Mouse (Mus musculus): ENCODE data around the gene Cabin1. TPM values are rescaled to one million over a fixed set of nuclear protein-coding genes. Genes with fewer than 3 reads are reported as not detected.

Cabin1 gene
- polyA plus RNA-seq, 1 experiment from 2014 or later = 29.5 TPM

DNA sequence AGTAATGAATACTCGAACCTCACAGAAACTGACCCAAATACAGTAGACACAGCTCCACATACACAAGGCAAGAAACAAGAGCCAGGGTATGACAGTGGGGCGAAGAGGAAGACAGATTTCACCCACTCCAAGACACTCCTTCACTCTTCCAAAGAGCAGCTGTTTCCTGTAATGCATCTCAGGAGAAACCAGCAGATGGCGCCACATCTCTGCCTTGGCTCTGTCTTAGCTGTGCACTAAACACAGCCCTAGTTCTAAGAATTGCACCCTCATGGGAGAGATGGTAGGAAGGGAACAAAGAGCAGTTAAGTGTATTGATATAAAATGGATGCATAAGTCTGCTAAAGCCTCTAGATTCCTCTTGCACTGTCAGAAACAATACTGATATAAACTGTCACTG lies 20.1 kb downstream of the Cabin1 start:
- Histone ChIP-seq H3K4me2 (ENCODE audit: low read depth) (no peak overlapping the region), H3K9me3 (ENCODE audit: control insufficient read depth, low read length) (no peaks in the 10 kb centered on the region), H3K4me1 (ENCODE audit: control insufficient read depth, insufficient read depth, low read length) (no peaks in the 10 kb centered on the region), H3K27ac (ENCODE audit: low read depth, low read length) (no peak overlapping the region), H3K27me3 (ENCODE audit: control insufficient read depth, insufficient read depth, low read length) (no peaks in the 10 kb centered on the region), H3K9ac (ENCODE audit: low read length) (no peak overlapping the region), H3K4me3 (ENCODE audit: low read depth, low read length) (no peak overlapping the region), H3K36me3 (ENCODE audit: control insufficient read depth, insufficient read depth, low read length) (peaks cover 13% of the 10 kb centered on the region)
- peak; percentile 58; the same call in 1 of the 2 replicates for ATAC-seq (ENCODE audit: insufficient read depth, low FRiP score, low TSS enrichment)
- WGBS = 49% methylated on average over 3 of the region's 3 CpGs
- DNase-seq (ENCODE audit: low spot score) = peak; percentile 77

DNA sequence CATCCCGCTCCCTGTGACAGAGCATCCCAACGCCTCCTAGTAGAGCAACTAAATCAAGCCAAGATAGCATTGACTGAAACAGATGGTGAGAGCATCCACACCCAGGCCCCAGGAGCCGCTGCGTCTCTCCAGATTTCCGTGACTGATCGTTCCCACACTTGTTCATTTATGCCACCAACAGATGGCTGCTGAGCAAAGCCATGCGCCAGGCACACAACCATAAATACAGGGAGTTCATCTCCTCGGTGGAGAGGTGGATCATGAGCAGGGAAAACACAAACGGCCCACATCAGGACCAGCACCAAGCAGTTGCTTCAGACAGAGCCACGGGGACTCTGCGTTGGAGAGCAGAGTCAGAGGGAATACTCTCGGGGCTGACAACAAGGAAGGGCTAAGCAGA lies 20.8 kb downstream of the Cabin1 start:
- 90% methylated on average over 12 of the region's 12 CpGs for WGBS
- no peaks in the 10 kb centered on the region for H3K9me3 ChIP-seq (ENCODE audit: control insufficient read depth, low read length)
- no peak overlapping the region for H3K9ac ChIP-seq (ENCODE audit: low read length)
- no peak overlapping the region for H3K4me2 ChIP-seq (ENCODE audit: low read depth)
- H3K27ac ChIP-seq (ENCODE audit: low read depth, low read length) = no peak overlapping the region
- DNase-seq (ENCODE audit: low spot score) (no peak), ATAC-seq (ENCODE audit: insufficient read depth, low FRiP score, low TSS enrichment) (no peak)
- peaks cover 13% of the 10 kb centered on the region for H3K36me3 ChIP-seq (ENCODE audit: control insufficient read depth, insufficient read depth, low read length)
- no peak overlapping the region for H3K4me3 ChIP-seq (ENCODE audit: low read depth, low read length)
- H3K27me3 ChIP-seq (ENCODE audit: control insufficient read depth, insufficient read depth, low read length) = no peaks in the 10 kb centered on the region
- H3K4me1 ChIP-seq (ENCODE audit: control insufficient read depth, insufficient read depth, low read length) = no peaks in the 10 kb centered on the region

DNA sequence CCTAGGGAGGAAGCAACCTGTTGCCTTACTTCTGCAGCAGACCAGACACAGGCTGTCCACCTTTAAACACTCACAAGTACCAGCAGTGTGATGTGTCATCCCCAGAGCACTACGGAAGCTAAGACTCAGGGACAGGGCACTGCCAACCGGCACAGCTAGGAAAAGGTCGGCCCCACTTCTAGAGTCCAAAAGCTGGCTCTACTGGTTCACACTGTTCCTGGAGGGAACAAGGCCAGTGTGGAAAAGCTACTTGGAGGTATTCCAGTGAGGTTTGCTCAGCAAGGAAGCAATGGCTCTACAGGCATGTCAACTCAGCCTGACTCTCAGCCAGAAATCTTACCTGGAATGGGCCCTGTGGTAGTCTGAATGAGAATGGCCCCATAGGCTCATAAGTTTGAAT lies 23.3 kb downstream of the Cabin1 start:
- WGBS = 95% methylated on average over 3 of the region's 3 CpGs

DNA sequence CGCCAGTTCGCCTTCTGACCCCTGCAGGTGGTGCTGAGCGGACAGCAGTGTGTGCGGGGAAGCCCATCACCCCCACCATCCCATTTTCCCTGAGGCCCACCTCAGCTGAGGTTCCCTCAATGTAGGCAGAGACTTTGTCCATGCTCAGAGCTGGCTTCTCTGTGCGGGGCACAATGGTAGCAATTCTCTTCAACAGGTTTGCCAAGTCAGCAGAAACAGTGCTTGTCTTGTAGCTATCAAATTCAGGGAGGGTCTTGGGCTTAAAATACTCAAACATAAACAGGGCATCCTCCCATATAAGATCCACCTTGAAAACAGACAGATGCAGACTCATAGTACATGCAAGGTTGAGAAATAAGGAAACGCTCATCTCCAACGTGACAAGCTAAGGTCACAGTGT lies 38.7 kb downstream of the Cabin1 start:
- peaks cover 14% of the 10 kb centered on the region for H3K36me3 ChIP-seq (ENCODE audit: control insufficient read depth, insufficient read depth, low read length)
- DNase-seq (ENCODE audit: low spot score) (no peak), ATAC-seq (ENCODE audit: insufficient read depth, low FRiP score, low TSS enrichment) (no peak)
- no peaks in the 10 kb centered on the region for H3K27me3 ChIP-seq (ENCODE audit: control insufficient read depth, insufficient read depth, low read length)
- H3K4me3 ChIP-seq (ENCODE audit: low read depth, low read length) = no peak overlapping the region
- H3K27ac ChIP-seq (ENCODE audit: low read depth, low read length) = no peak overlapping the region
- no peaks in the 10 kb centered on the region for H3K9me3 ChIP-seq (ENCODE audit: control insufficient read depth, low read length)
- H3K9ac ChIP-seq (ENCODE audit: low read length) = no peak overlapping the region
- no peaks in the 10 kb centered on the region for H3K4me1 ChIP-seq (ENCODE audit: control insufficient read depth, insufficient read depth, low read length)
- H3K4me2 ChIP-seq (ENCODE audit: low read depth) = no peak overlapping the region
- 90% methylated on average over 7 of the region's 7 CpGs for WGBS

More for the DNA sequence above, 23.3 kb downstream of the Cabin1 start:
- Histone ChIP-seq H3K9me3 (ENCODE audit: control insufficient read depth, low read length) (no peaks in the 10 kb centered on the region), H3K4me3 (ENCODE audit: low read depth, low read length) (no peak overlapping the region), H3K27ac (ENCODE audit: low read depth, low read length) (no peak overlapping the region), H3K36me3 (ENCODE audit: control insufficient read depth, insufficient read depth, low read length) (peaks cover 9% of the 10 kb centered on the region), H3K27me3 (ENCODE audit: control insufficient read depth, insufficient read depth, low read length) (no peaks in the 10 kb centered on the region), H3K4me2 (ENCODE audit: low read depth) (no peak overlapping the region), H3K9ac (ENCODE audit: low read length) (no peak overlapping the region), H3K4me1 (ENCODE audit: control insufficient read depth, insufficient read depth, low read length) (no peaks in the 10 kb centered on the region)
- ATAC-seq (ENCODE audit: insufficient read depth, low FRiP score, low TSS enrichment) (no peak), DNase-seq (ENCODE audit: low spot score) (no peak)

DNA sequence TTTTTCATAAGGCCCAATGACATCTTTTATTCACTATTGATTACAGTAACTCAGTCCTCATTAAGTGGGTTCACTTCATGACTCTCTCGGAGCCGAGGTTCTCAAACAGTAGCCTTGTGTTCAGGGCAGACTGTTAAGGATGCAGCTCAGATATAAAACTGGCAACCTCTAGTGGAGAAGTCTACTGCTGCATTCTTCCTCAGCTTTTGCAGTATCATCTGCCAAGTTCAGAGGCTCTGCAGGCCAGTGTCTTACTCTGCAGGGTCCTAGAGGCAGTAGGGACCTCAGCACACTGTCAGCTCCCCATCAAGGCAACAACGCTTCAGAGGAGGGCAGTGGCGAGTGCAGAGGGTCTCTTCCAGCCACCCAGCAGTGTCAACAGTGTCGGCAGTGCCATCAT lies 43.9 kb downstream of the Cabin1 start:
- Histone ChIP-seq H3K27ac (ENCODE audit: low read depth, low read length) (no peak overlapping the region), H3K9me3 (ENCODE audit: control insufficient read depth, low read length) (no peaks in the 10 kb centered on the region), H3K4me1 (ENCODE audit: control insufficient read depth, insufficient read depth, low read length) (no peaks in the 10 kb centered on the region), H3K36me3 (ENCODE audit: control insufficient read depth, insufficient read depth, low read length) (peaks cover 13% of the 10 kb centered on the region), H3K27me3 (ENCODE audit: control insufficient read depth, insufficient read depth, low read length) (no peaks in the 10 kb centered on the region), H3K4me3 (ENCODE audit: low read depth, low read length) (no peak overlapping the region), H3K9ac (ENCODE audit: low read length) (no peak overlapping the region), H3K4me2 (ENCODE audit: low read depth) (no peak overlapping the region)
- ATAC-seq (ENCODE audit: insufficient read depth, low FRiP score, low TSS enrichment) = no peak
- DNase-seq (ENCODE audit: low spot score) = no peak
- 90% methylated on average over 5 of the region's 5 CpGs for WGBS

DNA sequence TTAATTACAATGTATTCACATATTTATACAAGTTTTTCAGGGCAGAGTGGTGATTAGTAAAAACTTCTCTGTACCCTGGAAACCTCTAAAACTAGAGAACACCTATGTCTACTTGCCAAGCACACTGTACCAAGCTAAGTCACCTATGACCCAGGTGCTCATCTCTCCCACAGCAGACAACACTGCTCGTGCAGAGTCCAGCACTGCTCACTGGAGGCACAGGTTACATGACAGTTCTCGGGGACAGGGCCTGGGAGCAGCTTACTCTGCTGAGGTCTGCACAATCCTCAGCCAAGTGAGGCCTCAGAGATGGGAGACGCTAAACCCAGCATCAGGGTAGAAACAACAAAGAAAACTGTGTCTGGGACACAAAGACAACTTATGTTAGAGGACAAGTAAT lies 49.3 kb downstream of the Cabin1 start:
- no peaks in the 10 kb centered on the region for H3K9me3 ChIP-seq (ENCODE audit: control insufficient read depth, low read length)
- 86% methylated on average over 3 of the region's 3 CpGs for WGBS
- H3K27ac ChIP-seq (ENCODE audit: low read depth, low read length) = no peak overlapping the region
- no peaks in the 10 kb centered on the region for H3K4me1 ChIP-seq (ENCODE audit: control insufficient read depth, insufficient read depth, low read length)
- H3K9ac ChIP-seq (ENCODE audit: low read length) = no peak overlapping the region
- no peak for ATAC-seq (ENCODE audit: insufficient read depth, low FRiP score, low TSS enrichment)
- no peaks in the 10 kb centered on the region for H3K27me3 ChIP-seq (ENCODE audit: control insufficient read depth, insufficient read depth, low read length)
- H3K4me3 ChIP-seq (ENCODE audit: low read depth, low read length) = no peak overlapping the region
- DNase-seq (ENCODE audit: low spot score) = no peak
- H3K36me3 ChIP-seq (ENCODE audit: control insufficient read depth, insufficient read depth, low read length) = peaks cover 10% of the 10 kb centered on the region
- no peak overlapping the region for H3K4me2 ChIP-seq (ENCODE audit: low read depth)

DNA sequence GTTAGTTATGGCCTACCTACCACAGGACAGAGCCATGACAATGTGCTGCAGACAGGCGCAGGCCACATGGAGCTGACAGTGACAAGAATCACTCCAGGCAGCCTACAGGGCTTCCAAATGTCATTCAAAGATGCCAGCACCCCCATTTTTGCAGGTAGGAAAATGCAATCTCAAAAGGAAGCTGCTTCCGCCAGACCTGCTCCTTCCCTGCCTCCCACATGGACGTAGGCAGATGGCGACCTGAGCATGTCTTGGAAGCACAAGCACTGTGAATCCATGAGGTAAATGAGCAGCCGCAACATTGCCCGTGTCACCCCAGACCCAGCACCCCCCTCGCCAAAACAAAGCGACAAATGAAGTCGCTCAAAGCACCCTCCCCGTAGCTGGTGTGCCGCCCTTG lies 51.1 kb downstream of the Cabin1 start:
- 93% methylated on average over 11 of the region's 11 CpGs for WGBS

DNA sequence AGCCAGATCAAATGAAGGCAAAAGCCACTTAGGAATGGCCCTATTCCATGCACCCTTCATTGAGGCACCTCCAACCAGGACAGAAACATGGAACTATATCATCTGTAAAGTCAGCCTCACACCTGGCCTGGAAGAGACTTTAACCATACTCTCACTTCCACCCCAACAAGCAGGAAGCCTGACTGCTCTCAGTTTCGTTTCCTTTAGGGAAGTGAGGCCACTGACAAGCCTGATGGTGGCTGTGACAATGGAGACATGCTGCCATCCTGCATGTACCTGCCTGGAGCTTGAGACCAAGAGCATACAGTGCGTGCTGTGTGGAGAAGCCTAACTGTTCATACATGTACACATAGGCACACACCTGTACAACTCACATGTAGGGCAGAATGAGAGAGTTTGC lies 53.9 kb downstream of the Cabin1 start:
- no peak for DNase-seq (ENCODE audit: low spot score)
- WGBS = 81% methylated on average over 2 of the region's 2 CpGs
- ATAC-seq (ENCODE audit: insufficient read depth, low FRiP score, low TSS enrichment) = no peak
- no peaks in the 10 kb centered on the region for H3K4me1 ChIP-seq (ENCODE audit: control insufficient read depth, insufficient read depth, low read length)
- H3K27ac ChIP-seq (ENCODE audit: low read depth, low read length) = no peak overlapping the region
- no peaks in the 10 kb centered on the region for H3K9me3 ChIP-seq (ENCODE audit: control insufficient read depth, low read length)
- no peak overlapping the region for H3K4me3 ChIP-seq (ENCODE audit: low read depth, low read length)
- peaks cover 4% of the 10 kb centered on the region for H3K36me3 ChIP-seq (ENCODE audit: control insufficient read depth, insufficient read depth, low read length)
- H3K9ac ChIP-seq (ENCODE audit: low read length) = no peak overlapping the region
- H3K4me2 ChIP-seq (ENCODE audit: low read depth) = no peak overlapping the region
- H3K27me3 ChIP-seq (ENCODE audit: control insufficient read depth, insufficient read depth, low read length) = no peaks in the 10 kb centered on the region

More for the DNA sequence above, 51.1 kb downstream of the Cabin1 start:
- peaks cover 10% of the 10 kb centered on the region for H3K36me3 ChIP-seq (ENCODE audit: control insufficient read depth, insufficient read depth, low read length)
- H3K4me1 ChIP-seq (ENCODE audit: control insufficient read depth, insufficient read depth, low read length) = no peaks in the 10 kb centered on the region
- H3K27me3 ChIP-seq (ENCODE audit: control insufficient read depth, insufficient read depth, low read length) = no peaks in the 10 kb centered on the region
- no peak overlapping the region for H3K9ac ChIP-seq (ENCODE audit: low read length)
- H3K27ac ChIP-seq (ENCODE audit: low read depth, low read length) = no peak overlapping the region
- H3K9me3 ChIP-seq (ENCODE audit: control insufficient read depth, low read length) = no peaks in the 10 kb centered on the region
- ATAC-seq (ENCODE audit: insufficient read depth, low FRiP score, low TSS enrichment) = no peak
- no peak overlapping the region for H3K4me2 ChIP-seq (ENCODE audit: low read depth)
- H3K4me3 ChIP-seq (ENCODE audit: low read depth, low read length) = no peak overlapping the region
- DNase-seq (ENCODE audit: low spot score) = no peak

DNA sequence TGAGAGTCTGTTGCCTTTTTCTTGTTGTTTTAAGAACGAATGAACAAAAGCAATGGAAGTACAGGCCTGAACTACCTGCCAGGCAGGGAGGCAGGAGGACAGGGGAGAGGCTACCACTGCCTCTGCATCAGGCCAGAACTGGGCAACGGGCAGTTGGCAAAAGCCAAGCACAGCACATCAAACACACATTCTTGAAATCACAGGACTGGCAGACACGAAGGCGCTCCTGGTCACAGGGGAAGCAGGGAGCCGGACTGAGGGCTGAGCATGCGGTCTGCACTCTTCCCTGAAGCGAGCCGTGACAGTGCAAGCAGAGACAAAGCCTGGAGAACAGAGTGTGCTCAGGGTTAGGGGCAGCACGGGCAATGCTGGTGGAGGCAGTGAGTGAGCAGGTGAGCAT lies 54.9 kb downstream of the Cabin1 start:
- ATAC-seq (ENCODE audit: insufficient read depth, low FRiP score, low TSS enrichment) (no peak), DNase-seq (ENCODE audit: low spot score) (no peak)
- no peak overlapping the region for H3K27ac ChIP-seq (ENCODE audit: low read depth, low read length)
- H3K4me3 ChIP-seq (ENCODE audit: low read depth, low read length) = no peak overlapping the region
- no peaks in the 10 kb centered on the region for H3K9me3 ChIP-seq (ENCODE audit: control insufficient read depth, low read length)
- WGBS = 90% methylated on average over 9 of the region's 9 CpGs
- H3K4me1 ChIP-seq (ENCODE audit: control insufficient read depth, insufficient read depth, low read length) = no peaks in the 10 kb centered on the region
- H3K27me3 ChIP-seq (ENCODE audit: control insufficient read depth, insufficient read depth, low read length) = no peaks in the 10 kb centered on the region
- H3K4me2 ChIP-seq (ENCODE audit: low read depth) = no peak overlapping the region
- H3K9ac ChIP-seq (ENCODE audit: low read length) = no peak overlapping the region
- peaks cover 4% of the 10 kb centered on the region for H3K36me3 ChIP-seq (ENCODE audit: control insufficient read depth, insufficient read depth, low read length)
